Mouse (Mus musculus) Patski (cell line): ENCODE results near the gene Htr7. TPM values are rescaled to one million over a fixed set of nuclear protein-coding genes. Genes with fewer than 3 reads are reported as not detected.

Experiments used
- ATAC-seq: fragments of 100-300 bp; one replicate; pipeline ENCODE4 v1.8.0; 2021
- CTCF ChIA-PET: fragments of 350-600 bp; sonication (Branson Sonifier 250); formaldehyde crosslinking; loops from one replicate; lab custom pipeline; 2022; ENCODE audit warnings: inconsistent platforms; lab: Charles Lee
- POLR2A ChIA-PET: fragments of 350-600 bp; sonication (Branson Sonifier 250); formaldehyde crosslinking; loops from one replicate; lab custom pipeline; 2022; ENCODE audit warnings: antibody characterized with exemption, inconsistent platforms; lab: Charles Lee
- DNase-seq: peaks from one replicate; pipeline ENCODE4 v3.0.0-alpha.2; 2011; ENCODE audit warnings: low read depth, low spot score
- H3K27me3 ChIP-seq: fragments of 371-371 bp; one replicate; pipeline ENCODE4 v1.5.1; 2021
- CTCF ChIP-seq: fragments of 100-300 bp; IDR thresholded peaks from one replicate; pipeline ENCODE4 v1.5.1; 2021
- in situ Hi-C: fragments of 300-500 bp; cut with MboI; formaldehyde crosslinking; loops from 3 replicates; pipeline ENCODE4 v1.11.1; 2018; ENCODE audit warnings: low pct_unique_long_range_greater_than_20kb, mixed read lengths
- polyA plus RNA-seq: library from polyadenylated mRNA; unstranded; gene quantifications from one replicate; pipeline ENCODE4 v1.2.3, GENCODE M21; 2021

Htr7 gene
- polyA plus RNA-seq, 1 experiment from 2014 or later, result not detected

DNA sequence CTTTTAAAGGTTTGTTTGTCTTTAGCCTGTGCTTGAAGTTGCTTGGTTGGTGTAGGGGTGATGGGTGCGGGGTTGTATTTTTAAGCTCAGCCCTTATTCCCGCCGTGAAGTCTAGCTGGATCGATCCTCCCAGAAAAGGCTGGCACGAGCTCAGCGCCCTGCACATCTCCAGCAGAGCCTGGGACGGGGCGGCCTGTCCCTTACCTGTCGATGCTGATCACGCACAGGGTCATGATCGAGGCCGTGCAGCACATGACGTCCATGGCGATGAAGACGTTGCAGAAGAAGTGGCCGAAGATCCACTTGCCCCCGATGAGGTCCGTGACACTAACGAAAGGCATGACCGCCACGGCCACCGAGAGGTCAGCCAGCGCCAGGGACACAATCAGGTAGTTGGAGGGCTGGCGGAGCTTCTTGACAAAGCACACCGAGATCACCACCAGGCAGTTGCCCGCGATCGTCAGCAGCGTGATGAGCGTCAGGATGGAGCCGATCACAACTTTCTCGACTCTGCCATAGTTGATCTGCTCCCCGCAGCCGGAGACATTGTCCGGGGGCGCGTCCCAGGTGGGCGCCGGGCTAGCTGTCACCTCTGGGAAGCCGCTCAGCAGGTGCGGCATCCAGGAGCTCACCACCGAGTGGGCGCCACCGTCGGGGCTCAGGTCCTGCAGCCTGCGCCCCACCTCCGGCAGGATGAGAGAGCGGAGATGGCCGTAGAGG is 645 bp downstream of the Htr7 start:
- in situ Hi-C loops, result no loop called here
- DNase-seq (no peak), ATAC-seq (no peak)
- ChIA-PET CTCF (no interaction called here), POLR2A (no interaction called here)
- no peak for TF ChIP-seq CTCF
- H3K27me3 ChIP-seq, result peaks cover 80% of the 10 kb centered on the region

DNA sequence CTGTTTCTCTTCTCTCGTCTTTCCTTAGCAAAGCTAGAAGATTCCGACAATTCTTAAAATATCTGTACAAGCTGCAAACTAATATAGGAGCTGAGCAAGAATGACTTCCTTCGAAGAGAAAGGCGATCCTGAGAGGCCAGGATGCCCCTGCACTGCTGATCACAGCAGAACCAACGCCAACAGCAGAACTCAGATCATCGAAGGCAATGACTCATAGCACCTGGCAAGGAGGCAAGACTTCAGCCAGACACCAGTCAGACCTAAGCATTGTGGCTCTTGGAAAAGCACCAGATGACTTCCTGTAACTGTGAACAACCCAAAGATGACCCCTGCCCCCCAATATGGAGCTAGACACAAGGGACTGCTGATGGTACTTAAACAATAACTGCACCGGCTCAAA is 11.3 kb downstream of the Htr7 start:
- in situ Hi-C loops, result no loop called here
- CTCF ChIA-PET, result no interaction called here
- DNase-seq (no peak), ATAC-seq (peak; percentile 44)
- TF ChIP-seq CTCF, result no peak
- peaks cover 63% of the 10 kb centered on the region for H3K27me3 ChIP-seq
- POLR2A ChIA-PET, result no interaction called here

GRCm38 (mm10) chr19:36014836-36015235 is 42.5 kb downstream of the Htr7 start:
- TF ChIP-seq CTCF, result no peak
- ChIA-PET CTCF (no interaction called here), POLR2A (no interaction called here)
- no peak for DNase-seq
- H3K27me3 ChIP-seq, result peaks cover 61% of the 10 kb centered on the region
- ATAC-seq, result no peak
- in situ Hi-C loops, result no loop called here

DNA sequence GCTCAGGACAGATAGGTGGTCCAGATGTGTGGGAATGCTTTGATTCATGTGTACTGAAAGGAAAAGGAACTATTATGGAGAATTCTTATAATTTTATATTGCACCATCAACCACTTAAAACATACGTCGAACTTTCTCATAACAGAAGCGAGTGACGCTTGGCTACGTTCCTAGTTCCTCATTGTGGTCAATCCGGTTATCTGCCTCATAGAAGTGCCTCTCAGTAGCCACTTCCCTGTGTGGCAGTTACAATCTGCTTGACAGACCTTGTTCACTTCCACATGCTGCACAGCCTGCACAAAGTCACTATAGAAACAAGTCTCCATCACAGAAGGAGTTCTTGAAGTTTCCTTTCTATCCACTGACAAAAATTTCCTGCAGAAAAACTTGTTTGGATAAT is 51.0 kb downstream of the Htr7 start:
- no peak for TF ChIP-seq CTCF
- no peak for ATAC-seq
- ChIA-PET CTCF (no interaction called here), POLR2A (no interaction called here)
- in situ Hi-C loops, result no loop called here
- H3K27me3 ChIP-seq, result peaks cover 71% of the 10 kb centered on the region
- no peak for DNase-seq

DNA sequence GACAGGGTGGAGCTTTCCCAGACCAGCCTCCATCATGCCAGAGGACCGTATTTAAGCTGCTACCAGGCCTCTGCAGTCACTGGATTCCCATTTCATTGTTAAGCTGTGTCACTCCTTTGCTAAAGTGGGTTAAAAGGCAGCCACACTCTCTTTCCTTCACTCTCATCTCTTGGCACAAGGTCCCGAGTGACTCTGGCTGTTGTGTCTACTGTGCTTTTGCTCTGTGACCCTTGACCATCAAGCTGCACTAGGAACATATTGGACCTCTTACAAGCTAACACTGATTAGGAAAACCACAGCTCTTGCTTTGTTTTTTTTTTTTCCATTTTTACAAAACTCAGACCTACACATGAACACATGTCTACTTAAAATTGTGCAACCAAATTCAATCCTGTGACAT is 52.3 kb downstream of the Htr7 start:
- peaks cover 62% of the 10 kb centered on the region for H3K27me3 ChIP-seq
- DNase-seq, result no peak
- ChIA-PET POLR2A (no interaction called here), CTCF (interaction anchor here (1.6 kb wide), 1 partner anchor 14 kb away, joined by 3 read pairs; no protein-coding TSS in a partner anchor)
- ATAC-seq, result no peak
- no peak for TF ChIP-seq CTCF
- in situ Hi-C loops, result no loop called here

DNA sequence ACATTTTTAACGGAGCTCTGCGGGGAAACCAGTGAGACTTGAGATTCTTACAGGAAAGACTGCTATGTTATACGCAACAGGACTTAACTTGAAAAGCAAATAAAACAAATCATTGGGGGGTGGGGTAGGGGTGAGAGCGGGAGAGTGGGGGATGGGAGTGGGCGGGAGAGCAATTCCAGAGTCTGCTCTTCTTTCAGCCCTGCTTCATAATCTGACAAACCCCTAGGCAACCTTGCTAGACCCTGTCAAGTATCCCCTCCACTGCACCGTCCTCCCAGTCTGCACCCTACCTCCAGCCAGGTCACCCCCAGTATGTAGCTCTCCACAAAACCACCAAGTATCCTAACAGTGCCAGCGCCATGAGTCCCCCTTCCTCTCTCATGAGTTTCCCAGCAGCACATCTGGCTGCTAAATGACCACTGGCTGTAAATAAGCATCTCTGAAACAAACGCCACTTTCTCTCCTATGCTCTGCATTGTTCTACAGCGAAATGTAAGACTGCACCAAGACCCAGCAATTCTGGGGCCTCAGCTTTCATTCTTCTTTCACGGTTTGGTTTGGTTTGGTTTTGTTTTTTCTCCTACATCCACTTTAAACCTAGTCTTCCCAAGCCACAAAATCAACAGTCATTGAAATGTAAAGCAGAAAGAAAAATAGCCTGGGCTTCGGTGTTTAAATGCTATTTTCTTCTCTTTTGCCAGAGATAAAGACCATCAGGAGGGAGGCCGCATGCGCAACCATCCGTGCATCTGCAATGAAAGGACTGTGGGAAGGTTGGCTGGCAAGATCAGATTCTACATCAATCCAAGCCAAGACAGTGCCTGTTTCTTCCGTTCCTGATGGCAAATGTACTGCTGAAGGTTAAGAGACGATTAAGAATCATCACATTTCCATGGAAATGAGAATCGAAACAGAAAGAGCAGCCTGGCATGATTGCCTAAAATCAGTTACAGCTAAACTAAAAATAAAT is 54.5 kb downstream of the Htr7 start:
- no peak for ATAC-seq
- POLR2A ChIA-PET, result no interaction called here
- peaks cover 46% of the 10 kb centered on the region for H3K27me3 ChIP-seq
- in situ Hi-C loops, result no loop called here
- no peak for TF ChIP-seq CTCF
- CTCF ChIA-PET, result no interaction called here
- DNase-seq, result no peak

- no peak for ATAC-seq
- ChIA-PET POLR2A (no interaction called here), CTCF (interaction anchor here (1.0 kb wide), 1 partner anchor 9 kb away, joined by 3 read pairs; no protein-coding TSS in a partner anchor)
- in situ Hi-C loops, result no loop called here
- peaks cover 43% of the 10 kb centered on the region for H3K27me3 ChIP-seq
- no peak for DNase-seq
- TF ChIP-seq CTCF, result peak; percentile 50
Observed at GRCm38 (mm10) chr19:36001512-36001911, 55.8 kb downstream of the Htr7 start.

GRCm38 (mm10) chr19:36000955-36001354 is 56.4 kb downstream of the Htr7 start:
- TF ChIP-seq CTCF, result no peak
- CTCF ChIA-PET, result interaction anchor here (1.0 kb wide), 1 partner anchor 10 kb away, joined by 3 read pairs; no protein-coding TSS in a partner anchor

DNA sequence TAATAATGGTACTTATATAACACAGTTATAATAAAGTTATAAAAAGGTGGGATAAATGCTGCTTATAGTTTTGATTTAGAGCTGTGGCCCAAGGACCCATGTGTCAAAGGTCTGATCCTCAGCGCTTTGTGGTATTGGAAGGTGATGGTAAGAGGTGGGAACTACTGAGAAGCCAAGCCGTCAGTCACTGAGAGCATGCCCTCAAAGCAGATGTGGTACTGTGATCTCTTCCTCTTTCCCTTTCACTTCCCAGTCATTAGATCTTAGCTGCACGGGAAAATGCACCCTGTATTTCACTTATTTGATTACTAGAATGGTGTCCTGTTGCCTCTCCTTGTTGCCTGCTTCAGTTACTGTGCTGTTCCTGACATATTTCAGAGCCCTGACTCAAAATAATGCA is 59.9 kb downstream of the Htr7 start:
- H3K27me3 ChIP-seq, result peaks cover 13% of the 10 kb centered on the region
- ATAC-seq (no peak), DNase-seq (no peak)
- in situ Hi-C loops, result no loop called here
- ChIA-PET POLR2A (no interaction called here), CTCF (no interaction called here)
- no peak for TF ChIP-seq CTCF

More at GRCm38 (mm10) chr19:36000955-36001354, 56.4 kb downstream of the Htr7 start:
- POLR2A ChIA-PET, result no interaction called here
- H3K27me3 ChIP-seq, result peaks cover 39% of the 10 kb centered on the region
- in situ Hi-C loops, result no loop called here
- ATAC-seq (no peak), DNase-seq (no peak)

DNA sequence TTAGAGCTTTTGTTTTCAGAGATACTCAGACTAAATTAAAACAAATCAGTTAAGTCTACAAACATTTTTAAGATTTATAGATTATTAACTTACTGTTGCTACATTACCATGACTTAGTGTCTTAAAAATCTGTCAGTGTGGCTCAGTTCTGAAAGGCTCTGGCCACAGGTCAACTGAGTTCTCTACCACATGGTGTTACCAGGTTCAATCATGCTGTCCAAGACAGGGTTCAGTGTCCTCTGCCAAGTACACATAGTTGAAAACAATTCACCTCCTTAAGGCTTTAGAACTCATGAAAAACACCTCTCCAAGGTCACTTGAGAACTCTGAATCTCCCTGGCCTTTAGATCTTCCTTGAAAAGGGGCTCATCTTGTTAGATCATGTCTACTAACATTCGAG is 69.8 kb downstream of the Htr7 start:
- H3K27me3 ChIP-seq, result peaks cover 29% of the 10 kb centered on the region
- ChIA-PET POLR2A (no interaction called here), CTCF (interaction anchor here (1.0 to 1.1 kb wide), 2 partner anchors 12 to 20 kb away, joined by 3 read pairs; no protein-coding TSS in a partner anchor)
- DNase-seq (no peak), ATAC-seq (no peak)
- TF ChIP-seq CTCF, result no peak
- in situ Hi-C loops, result no loop called here
